In genomic region chr1:180905307-180905706, GRCm38 (mm10) we compare ENCODE assay signal across 10 mouse cellular contexts. TPM values are rescaled to one million over a fixed set of nuclear protein-coding genes. Genes with fewer than 3 reads are reported as not detected.
A peak's percentile ranks its signal among the peaks of the same experiment; 100 is the strongest.
DNase-seq lines count a peak whose midpoint lies in the region; ATAC-seq and TF ChIP-seq lines count a peak whose summit lies in the region.
"Had no signal": no experiment of that assay in that cellular context is flagged by ENCODE, and none has a peak within 500 bp of the region (broad histone marks: within the 10 kb centered on the region; RNA-seq: fewer than 3 reads in every experiment).

No protein-coding gene starts in this region.

- H3K4me1 ChIP-seq in heart, embryonic 10.5 days, result peaks cover 26% of the 10 kb centered on the region
- H3K4me1 ChIP-seq in MEL (ENCODE audit: control insufficient read depth in 1 of 2, insufficient read depth in 2 of 2, low read length in 2 of 2), result peaks cover 2 to 32% of the 10 kb centered on the region in 2 experiments
- peaks cover 23% of the 10 kb centered on the region for H3K4me1 ChIP-seq in hindbrain, embryonic 15.5 days (replicated peaks)
- peaks cover 24% of the 10 kb centered on the region for H3K4me1 ChIP-seq in midbrain, embryonic 13.5 days (replicated peaks)

- TF ChIP-seq EP300 in MEL (IDR thresholded peaks at IDR 0.05; ENCODE audit: low read depth in 1 of 2, low read length in 2 of 2), result no peak

- peak overlapping the region; percentile 46 for H3K9ac ChIP-seq in MEL (ENCODE audit: control insufficient read depth, low read depth, low read length, poor library complexity, severe bottlenecking)
- H3K9ac ChIP-seq in hindbrain, embryonic 15.5 days, result peak overlapping the region; percentile 83; the same call in 1 of the 2 replicates
- H3K9ac ChIP-seq in midbrain, embryonic 13.5 days (replicated peaks), result peak overlapping the region; percentile 89

- H3K36me3 ChIP-seq in heart, embryonic 10.5 days, result peaks cover 32% of the 10 kb centered on the region
- H3K36me3 ChIP-seq in MEL (ENCODE audit: control insufficient read depth in 1 of 2, insufficient read depth in 2 of 2, low read length in 2 of 2), result peaks cover 0 to 28% of the 10 kb centered on the region in 2 experiments; a peak in 2 of 4 replicates
- H3K36me3 ChIP-seq in hindbrain, embryonic 15.5 days, result peaks cover 23% of the 10 kb centered on the region
- peaks cover 34% of the 10 kb centered on the region for H3K36me3 ChIP-seq in midbrain, embryonic 13.5 days

- H3K4me3 ChIP-seq in heart, embryonic 10.5 days, result peak overlapping the region; percentile 73
- H3K4me3 ChIP-seq in MEL (ENCODE audit: control insufficient read depth in 1 of 2, insufficient read depth in 1 of 2, low read depth in 2 of 2, low read length in 2 of 2), result peak overlapping the region; percentile 69 to 98
- peak overlapping the region; percentile 68 for H3K4me3 ChIP-seq in hindbrain, embryonic 15.5 days
- H3K4me3 ChIP-seq in midbrain, embryonic 13.5 days (replicated peaks), result peak overlapping the region; percentile 83

- peak overlapping the region; percentile 91 for H3K4me2 ChIP-seq in hindbrain, embryonic 15.5 days
- H3K4me2 ChIP-seq in midbrain, embryonic 13.5 days (replicated peaks), result peak overlapping the region; percentile 91

- H3K9me3 ChIP-seq in heart, embryonic 10.5 days, result no peaks in the 10 kb centered on the region
- no peaks in the 10 kb centered on the region for H3K9me3 ChIP-seq in MEL (replicated peaks; ENCODE audit: insufficient read depth, low read length)
- H3K9me3 ChIP-seq in hindbrain, embryonic 15.5 days, result no peaks in the 10 kb centered on the region
- no peaks in the 10 kb centered on the region for H3K9me3 ChIP-seq in midbrain, embryonic 13.5 days

- H3K27me3 ChIP-seq in heart, embryonic 10.5 days (ENCODE audit: insufficient read depth, poor library complexity, severe bottlenecking), result no peaks in the 10 kb centered on the region
- no peaks in the 10 kb centered on the region for H3K27me3 ChIP-seq in MEL (ENCODE audit: control insufficient read depth in 1 of 2, insufficient read depth in 2 of 2, low read length in 2 of 2)
- no peaks in the 10 kb centered on the region for H3K27me3 ChIP-seq in hindbrain, embryonic 15.5 days
- H3K27me3 ChIP-seq in midbrain, embryonic 13.5 days, result no peaks in the 10 kb centered on the region

- H3K79me2 ChIP-seq in MEL (ENCODE audit: control insufficient read depth, insufficient read depth, low read length, poor library complexity), result peaks cover 23% of the 10 kb centered on the region

- no peak for ATAC-seq in hindbrain, embryonic 15.5 days (ENCODE audit: low FRiP score, low read depth)
- ATAC-seq in midbrain, embryonic 13.5 days, result no peak

- peak overlapping the region; percentile 90 for H3K27ac ChIP-seq in heart, embryonic 10.5 days
- H3K27ac ChIP-seq in MEL (ENCODE audit: control insufficient read depth, low read depth, low read length), result peak overlapping the region; percentile 20; the same call in 1 of the 2 replicates
- H3K27ac ChIP-seq in hindbrain, embryonic 15.5 days (replicated peaks), result 0 out of 2 replicates have a peak overlapping the region, but pooled peaks have one; percentile 75
- no peak overlapping the region for H3K27ac ChIP-seq in midbrain, embryonic 13.5 days

- TF ChIP-seq RAD21 in MEL (IDR thresholded peaks at IDR 0.05; ENCODE audit: low read depth, low read length), result no peak

- DNase-seq in heart, embryonic 10.5 days (ENCODE audit: low spot score), result no peak
- DNase-seq in heart, adult 9 months (ENCODE audit: low spot score in 2 of 2), result no peak
- DNase-seq in MEL (ENCODE audit: low read depth, low spot score), result peak; percentile 19
- no peak for DNase-seq in cerebellum, postnatal 10 days
- DNase-seq in frontal cortex, postnatal 14 days (ENCODE audit: low spot score in 2 of 2), result no peak
- DNase-seq in spleen, adult 12 weeks (ENCODE audit: low spot score), result no peak

- no peak for TF ChIP-seq POLR2A in MEL (IDR thresholded peaks at IDR 0.05; ENCODE audit: control insufficient read depth in 1 of 2, insufficient read depth in 1 of 2, low read depth in 1 of 2, low read length in 2 of 2, poor library complexity in 1 of 2)

- WGBS in heart, embryonic 10.5 days, result 64% methylated on average over 6 of the region's 6 CpGs
- 76% methylated on average over 6 of the region's 6 CpGs for WGBS in hindbrain, embryonic 15.5 days
- 66% methylated on average over 6 of the region's 6 CpGs for WGBS in midbrain, embryonic 13.5 days

- peak in 1 of 3 experiments; percentile 2; a peak in 1 of 6 replicates for TF ChIP-seq CTCF in MEL (IDR thresholded peaks at IDR 0.05 in 2 of 3, conservative IDR thresholded peaks at IDR 0.05 in 1 of 3; ENCODE audit: control insufficient read depth in 1 of 3, insufficient read depth in 1 of 3, low read depth in 2 of 3, low read length in 3 of 3, poor library complexity in 1 of 3, severe bottlenecking in 1 of 3)

TF ChIP-seq in MEL, 35 proteins besides CTCF, POLR2A, EP300 and RAD21:
- TF ChIP-seq ELF1 (IDR thresholded peaks at IDR 0.05; ENCODE audit: low read depth, low read length), result no peak
- TF ChIP-seq HCFC1 (IDR thresholded peaks at IDR 0.05; ENCODE audit: low read depth, low read length), result no peak
- no peak for TF ChIP-seq JUND (IDR thresholded peaks at IDR 0.05; ENCODE audit: low read depth, low read length)
- no peak for TF ChIP-seq POLR2AphosphoS5 (IDR thresholded peaks at IDR 0.05; ENCODE audit: borderline replicate concordance, low read depth, low read length)
- no peak for TF ChIP-seq SMC3 (IDR thresholded peaks at IDR 0.05; ENCODE audit: low read depth, low read length)
- no peak for TF ChIP-seq ETS1 (IDR thresholded peaks at IDR 0.05; ENCODE audit: low read depth, low read length)
- no peak for TF ChIP-seq CHD1 (IDR thresholded peaks at IDR 0.05; ENCODE audit: low read depth, low read length)
- TF ChIP-seq ZKSCAN1 (IDR thresholded peaks at IDR 0.05; ENCODE audit: low read depth, low read length), result no peak
- TF ChIP-seq MAX (IDR thresholded peaks at IDR 0.05; ENCODE audit: low read length), result no peak; the same call in 1 of the 2 replicates
- no peak for TF ChIP-seq MXI1 (IDR thresholded peaks at IDR 0.05; ENCODE audit: low read depth, low read length)
- no peak for TF ChIP-seq MYB (IDR thresholded peaks at IDR 0.05; ENCODE audit: low read depth, low read length)
- no peak for TF ChIP-seq ZMIZ1 (IDR thresholded peaks at IDR 0.05; ENCODE audit: low read depth, low read length)

RNA-seq across cellular contexts. Expression of gene Pycr2, which starts 1.2 kb away (rescaled TPM):
- 89.4 and 114 TPM in 2 replicates for polyA plus RNA-seq in heart, embryonic 10.5 days (2016; fragmentation: Nextera tagmentation; extraction: Ambion mirVana)
- 128 and 183 TPM in 2 replicates for total RNA-seq in MEL (2012; rRNA removed)
- 100 to 1,000 TPM in 1 of 2 experiments, not detected in 1; 125 TPM for polyA plus RNA-seq in MEL (2012; ENCODE audit: insufficient read depth in 1 of 2, insufficient read length in 2 of 2, low read depth in 1 of 2, low replicate concordance in 2 of 2, missing spikeins in 1 of 2)
- 73.6 and 83.6 TPM in 2 replicates for polyA plus RNA-seq in hindbrain, embryonic 15.5 days (2015; fragmentation: Nextera tagmentation; extraction: Ambion mirVana)
- polyA plus RNA-seq in midbrain, embryonic 13.5 days (2015; fragmentation: Nextera tagmentation; extraction: Ambion mirVana), result 76.6 and 83.1 TPM in 2 replicates

RNA-seq across cellular contexts. Expression of gene Lefty2, which starts 12.4 kb away (rescaled TPM):
- 0.23 TPM in 2 replicates for polyA plus RNA-seq in heart, embryonic 10.5 days (2016; fragmentation: Nextera tagmentation; extraction: Ambion mirVana)
- not detected in 2 replicates for total RNA-seq in MEL (2012; rRNA removed)
- not detected for polyA plus RNA-seq in MEL (2012; ENCODE audit: insufficient read depth in 1 of 2, insufficient read length in 2 of 2, low read depth in 1 of 2, low replicate concordance in 2 of 2, missing spikeins in 1 of 2)
- 3.4 TPM in 2 replicates for polyA plus RNA-seq in hindbrain, embryonic 15.5 days (2015; fragmentation: Nextera tagmentation; extraction: Ambion mirVana)
- 0.27 and 0.31 TPM in 2 replicates for polyA plus RNA-seq in midbrain, embryonic 13.5 days (2015; fragmentation: Nextera tagmentation; extraction: Ambion mirVana)
- total RNA-seq: heart, postnatal 25 days; monocyte, adult 5-6 weeks had no signal

RNA-seq across cellular contexts. Expression of gene Lefty1, which starts 29.5 kb away (rescaled TPM):
- 0.89 and 1.1 TPM in 2 replicates for polyA plus RNA-seq in heart, embryonic 10.5 days (2016; fragmentation: Nextera tagmentation; extraction: Ambion mirVana)
- 3.5 and 6.4 TPM in 2 replicates for total RNA-seq in MEL (2012; rRNA removed)
- polyA plus RNA-seq in MEL (2012; ENCODE audit: insufficient read depth in 1 of 2, insufficient read length in 2 of 2, low read depth in 1 of 2, low replicate concordance in 2 of 2, missing spikeins in 1 of 2), result 1 to 10 TPM in 1 of 2 experiments, not detected in 1; 5.1 TPM
- 0.16 and 0.20 TPM in 2 replicates for polyA plus RNA-seq in hindbrain, embryonic 15.5 days (2015; fragmentation: Nextera tagmentation; extraction: Ambion mirVana)
- polyA plus RNA-seq in midbrain, embryonic 13.5 days (2015; fragmentation: Nextera tagmentation; extraction: Ambion mirVana), result 0.31 TPM in 1 of 2 replicates, not detected in the other
- total RNA-seq: monocyte, adult 5-6 weeks had no signal

RNA-seq across cellular contexts. Expression of gene Tmem63a, which starts 36.8 kb away (rescaled TPM):
- 6.6 and 9.0 TPM in 2 replicates for polyA plus RNA-seq in heart, embryonic 10.5 days (2016; fragmentation: Nextera tagmentation; extraction: Ambion mirVana)
- total RNA-seq in MEL (2012; rRNA removed), result 7.5 and 7.7 TPM in 2 replicates
- polyA plus RNA-seq in MEL (2012; ENCODE audit: insufficient read depth in 1 of 2, insufficient read length in 2 of 2, low read depth in 1 of 2, low replicate concordance in 2 of 2, missing spikeins in 1 of 2), result 10 to 100 TPM in 1 of 2 experiments, not detected in 1; 12.8 TPM
- polyA plus RNA-seq in hindbrain, embryonic 15.5 days (2015; fragmentation: Nextera tagmentation; extraction: Ambion mirVana), result 1.8 and 2.4 TPM in 2 replicates
- polyA plus RNA-seq in midbrain, embryonic 13.5 days (2015; fragmentation: Nextera tagmentation; extraction: Ambion mirVana), result 0.93 and 1.8 TPM in 2 replicates

RNA-seq across cellular contexts. Expression of gene Sde2, which starts 54.4 kb away (rescaled TPM):
- 32.3 and 39.8 TPM in 2 replicates for polyA plus RNA-seq in heart, embryonic 10.5 days (2016; fragmentation: Nextera tagmentation; extraction: Ambion mirVana)
- 31.4 and 35.5 TPM in 2 replicates for total RNA-seq in MEL (2012; rRNA removed)
- 10 to 100 TPM in 1 of 2 experiments, not detected in 1; 48.0 TPM for polyA plus RNA-seq in MEL (2012; ENCODE audit: insufficient read depth in 1 of 2, insufficient read length in 2 of 2, low read depth in 1 of 2, low replicate concordance in 2 of 2, missing spikeins in 1 of 2)
- 26.6 and 29.3 TPM in 2 replicates for polyA plus RNA-seq in hindbrain, embryonic 15.5 days (2015; fragmentation: Nextera tagmentation; extraction: Ambion mirVana)
- polyA plus RNA-seq in midbrain, embryonic 13.5 days (2015; fragmentation: Nextera tagmentation; extraction: Ambion mirVana), result 28.8 and 33.6 TPM in 2 replicates
